Mouse (Mus musculus) intestine, postnatal 0 days (tissue): ENCODE results near the gene Tmem150a. TPM values are rescaled to one million over a fixed set of nuclear protein-coding genes. Genes with fewer than 3 reads are reported as not detected.

Experiments
- ATAC-seq: fragments of 200-750 bp; cut with Nextera tagmentation; 2 replicates; pipeline ENCODE4 v1.8.0; 2017; ENCODE audit warnings: mild to moderate bottlenecking, moderate TSS enrichment, moderate library complexity
- H3K27ac ChIP-seq: fragments of 300-500 bp; sonication (generic); 2 replicates; pipeline ENCODE4 v1.5.1; 2014; ENCODE audit warnings: mild to moderate bottlenecking, low read depth, low read length, moderate library complexity
- H3K27me3 ChIP-seq: fragments of 300-500 bp; sonication (generic); replicated peaks from 2 replicates; pipeline ENCODE4 v1.6.1; 2014; ENCODE audit warnings: low read length, mixed read lengths; ENCODE audit not compliant: control insufficient read depth, insufficient read depth
- H3K36me3 ChIP-seq: fragments of 300-500 bp; sonication (generic); 2 replicates; pipeline ENCODE4 v1.6.1; 2014; ENCODE audit warnings: mild to moderate bottlenecking, moderate library complexity; ENCODE audit not compliant: control insufficient read depth, insufficient read depth
- H3K4me1 ChIP-seq: fragments of 300-500 bp; sonication (generic); replicated peaks from 2 replicates; pipeline ENCODE4 v1.6.1; 2014; ENCODE audit warnings: antibody characterized with exemption, low read length, mixed read lengths; ENCODE audit not compliant: control insufficient read depth, insufficient read depth
- H3K4me2 ChIP-seq: fragments of 300-500 bp; sonication (generic); replicated peaks from 2 replicates; pipeline ENCODE4 v1.6.1; 2014; ENCODE audit warnings: low read depth, mild to moderate bottlenecking, moderate library complexity
- H3K4me3 ChIP-seq: fragments of 300-500 bp; sonication (generic); 2 replicates; pipeline ENCODE4 v1.5.1; 2014; ENCODE audit warnings: low read depth, low read length
- H3K9ac ChIP-seq: fragments of 300-500 bp; sonication (generic); 2 replicates; pipeline ENCODE4 v1.6.1; 2014; ENCODE audit warnings: mild to moderate bottlenecking, low read depth, low read length
- H3K9me3 ChIP-seq: fragments of 300-500 bp; sonication (generic); 2 replicates; pipeline ENCODE4 v1.6.1; 2016; ENCODE audit warnings: mixed run types; ENCODE audit not compliant: control insufficient read depth
- CTCF ChIP-seq: sonication (generic); IDR thresholded peaks from 2 replicates; pipeline ENCODE4 v1.5.1; 2016; ENCODE audit warnings: low read depth, mild to moderate bottlenecking, control low read depth, antibody characterized with exemption, moderate library complexity
- WGBS: fragments of 180-500 bp; shearing (Covaris S2); extraction: QIAGEN DNeasy Blood & Tissue Kit; methylation state at CpG from one replicate; pipeline ENCODE4 v1.1.7; 2014; 5-methylcytosine and 5-hydroxymethylcytosine counted together
- polyA plus RNA-seq: library from polyadenylated mRNA; unstranded; fragments of >200 nt; fragmentation: Nextera tagmentation; extraction: Ambion mirVana; gene quantifications from 2 replicates; pipeline ENCODE4 v1.2.1, GENCODE M21; 2015

Tmem150a gene
- polyA plus RNA-seq, 1 experiment from 2014 or later: 12.4 TPM

- peak; percentile 55 for ATAC-seq
- peak within 1 kb of the TSS; percentile 70 for H3K4me3 ChIP-seq
- H3K27me3 ChIP-seq: no peaks in the 10 kb centered on the region
- H3K27ac ChIP-seq: peak within 1 kb of the TSS; percentile 47
- H3K36me3 ChIP-seq: peaks cover 22% of the 10 kb centered on the region
- peak within 1 kb of the TSS; percentile 74 for H3K9ac ChIP-seq
- no peaks in the 10 kb centered on the region; the same call in 1 of the 2 replicates for H3K4me1 ChIP-seq
- peak within 1 kb of the TSS; percentile 94 for H3K4me2 ChIP-seq
- WGBS: under 1% methylated on average over 65 of the region's 72 CpGs
- peak; percentile 44 for TF ChIP-seq CTCF
- no peaks in the 10 kb centered on the region for H3K9me3 ChIP-seq
Measured at GRCm38 (mm10) chr6:72347166-72347941, 7.9 kb upstream of the Tmem150a start, which contains the start of gene 0610030E20Rik. Gene 0610030E20Rik, plus strand, starts transcription at chr6:72347317.

GRCm38 (mm10) chr6:72348411-72348810 is 6.8 kb upstream of the Tmem150a start:
- TF ChIP-seq CTCF: no peak
- Histone ChIP-seq H3K27ac (no peak overlapping the region), H3K36me3 (peaks cover 22% of the 10 kb centered on the region), H3K27me3 (no peaks in the 10 kb centered on the region), H3K9ac (no peak overlapping the region), H3K4me1 (no peaks in the 10 kb centered on the region; the same call in 1 of the 2 replicates), H3K9me3 (no peaks in the 10 kb centered on the region), H3K4me2 (peak overlapping the region; percentile 94), H3K4me3 (no peak overlapping the region)
- ATAC-seq: no peak
- WGBS: 68% methylated on average over 10 of the region's 10 CpGs

- Histone ChIP-seq H3K9me3 (no peaks in the 10 kb centered on the region), H3K4me1 (peaks cover 3% of the 10 kb centered on the region; the same call in 1 of the 2 replicates), H3K4me2 (no peak overlapping the region), H3K36me3 (peaks cover 22% of the 10 kb centered on the region), H3K27ac (peak overlapping the region; percentile 28; the same call in 1 of the 2 replicates), H3K27me3 (no peaks in the 10 kb centered on the region), H3K9ac (no peak overlapping the region), H3K4me3 (no peak overlapping the region)
- WGBS: 82% methylated on average over 2 of the region's 2 CpGs
- no peak for ATAC-seq
- TF ChIP-seq CTCF: no peak
Measured at GRCm38 (mm10) chr6:72350214-72350613, 5.0 kb upstream of the Tmem150a start.

DNA sequence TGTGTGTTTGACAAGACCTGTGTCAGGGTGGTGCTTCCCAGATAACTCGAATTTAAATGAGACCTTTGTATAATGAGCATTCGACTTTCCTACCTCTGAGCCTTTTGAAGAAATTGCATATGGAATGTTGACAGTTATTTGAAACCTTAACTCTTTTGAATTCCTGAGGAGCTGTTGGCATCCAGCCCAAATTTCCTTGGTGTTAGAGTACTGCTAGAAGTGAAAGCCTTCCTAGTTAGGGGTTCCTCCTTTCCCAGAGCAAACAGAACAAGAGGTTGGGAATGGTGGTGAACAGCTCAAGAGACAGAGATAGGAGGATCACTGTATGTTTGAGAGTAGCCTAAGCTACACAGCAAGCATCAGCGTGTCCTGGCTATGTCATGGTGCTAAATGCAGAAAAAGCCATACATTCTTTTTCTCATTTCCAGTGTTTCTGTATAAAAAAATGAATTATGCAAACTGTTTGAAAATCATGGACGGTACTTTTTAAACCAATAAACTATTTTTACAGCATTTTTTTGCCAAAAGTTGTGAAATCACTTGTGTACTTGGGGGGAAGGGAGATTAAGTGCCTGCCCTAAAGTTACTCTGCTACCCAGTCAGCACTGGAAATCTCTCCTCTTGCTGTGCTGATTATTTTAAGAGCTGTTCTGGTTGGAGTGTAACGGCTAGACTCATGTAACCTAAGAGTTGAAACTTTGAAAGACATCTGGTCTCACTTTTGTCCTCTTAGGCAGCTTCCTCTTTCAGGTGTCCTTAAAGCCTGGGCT is 2.4 kb upstream of the Tmem150a start:
- WGBS: 62% methylated on average over 5 of the region's 5 CpGs
- Histone ChIP-seq H3K27ac (no peak overlapping the region), H3K4me2 (no peak overlapping the region), H3K9ac (no peak overlapping the region), H3K4me3 (no peak overlapping the region), H3K4me1 (peaks cover 3% of the 10 kb centered on the region; the same call in 1 of the 2 replicates), H3K27me3 (no peaks in the 10 kb centered on the region), H3K36me3 (peaks cover 22% of the 10 kb centered on the region), H3K9me3 (no peaks in the 10 kb centered on the region)
- TF ChIP-seq CTCF: no peak
- no peak for ATAC-seq

GRCm38 (mm10) chr6:72354025-72354424 is 1.2 kb upstream of the Tmem150a start:
- no peak for ATAC-seq
- H3K4me3 ChIP-seq: no peak overlapping the region
- no peaks in the 10 kb centered on the region for H3K9me3 ChIP-seq
- no peak overlapping the region for H3K4me2 ChIP-seq
- H3K4me1 ChIP-seq: 0 out of 2 replicates have a peak, but pooled peaks cover 3% of the 10 kb centered on the region
- H3K27me3 ChIP-seq: no peaks in the 10 kb centered on the region
- H3K27ac ChIP-seq: no peak overlapping the region
- H3K9ac ChIP-seq: no peak overlapping the region
- TF ChIP-seq CTCF: no peak
- 77% methylated on average over 1 of the region's 1 CpGs for WGBS
- H3K36me3 ChIP-seq: peaks cover 23% of the 10 kb centered on the region; the same call in 1 of the 2 replicates

GRCm38 (mm10) chr6:72356001-72356532 is 820 bp downstream of the Tmem150a start:
- Histone ChIP-seq H3K4me3 (peak overlapping the region; percentile 63), H3K4me1 (peaks cover 8% of the 10 kb centered on the region; the same call in 1 of the 2 replicates), H3K4me2 (peak overlapping the region; percentile 93), H3K9me3 (no peaks in the 10 kb centered on the region), H3K27ac (peak overlapping the region; percentile 60), H3K9ac (peak overlapping the region; percentile 58), H3K36me3 (peaks cover 16% of the 10 kb centered on the region; the same call in 1 of the 2 replicates), H3K27me3 (no peaks in the 10 kb centered on the region)
- no peak for TF ChIP-seq CTCF
- no peak for ATAC-seq
- 36% methylated on average over 8 of the region's 8 CpGs for WGBS
